Mouse (Mus musculus) embryonic facial prominence, embryonic 11.5 days (tissue): ENCODE measurements around the gene Jam3. TPM values are rescaled to one million over a fixed set of nuclear protein-coding genes. Genes with fewer than 3 reads are reported as not detected.
"Not testable (repeated sequence)": the region's sequence is repeated elsewhere in the genome, so short reads cannot be mapped to it uniquely, and the experiment has no call there.

Source experiments
- ATAC-seq: fragments of 200-750 bp; cut with Nextera tagmentation; replicated peaks from 2 replicates; pipeline ENCODE4 v1.8.0; 2017; ENCODE audit warnings: low read depth; ENCODE audit not compliant: insufficient number of reproducible peaks, low FRiP score, low TSS enrichment
- DNase-seq: peaks from one replicate; pipeline ENCODE4 v3.0.0-alpha.2; 2015; ENCODE audit warnings: low spot score
- H3K27ac ChIP-seq: fragments of 300-500 bp; sonication (generic); replicated peaks from 2 replicates; pipeline ENCODE4 v1.5.1; 2014; ENCODE audit warnings: mild to moderate bottlenecking, low read depth, low read length, control low read depth
- H3K27me3 ChIP-seq: fragments of 300-500 bp; sonication (generic); 2 replicates; pipeline ENCODE4 v1.6.1; 2014; ENCODE audit warnings: mild to moderate bottlenecking, low read length, moderate library complexity, mixed read lengths; ENCODE audit not compliant: control insufficient read depth, insufficient read depth
- H3K36me3 ChIP-seq: fragments of 300-500 bp; sonication (generic); replicated peaks from 2 replicates; pipeline ENCODE4 v1.6.1; 2014; ENCODE audit warnings: low read depth, mild to moderate bottlenecking, low read length, moderate library complexity, mixed read lengths; ENCODE audit not compliant: control insufficient read depth, insufficient read depth
- H3K4me1 ChIP-seq: fragments of 300-500 bp; sonication (generic); 2 replicates; pipeline ENCODE4 v1.6.1; 2014; ENCODE audit warnings: low read length, mixed read lengths; ENCODE audit not compliant: control insufficient read depth, insufficient read depth
- H3K4me2 ChIP-seq: fragments of 300-500 bp; sonication (generic); 2 replicates; pipeline ENCODE4 v1.6.1; 2014; ENCODE audit warnings: low read depth, mild to moderate bottlenecking, control low read depth, low read length, moderate library complexity
- H3K4me3 ChIP-seq: fragments of 300-500 bp; sonication (generic); 2 replicates; pipeline ENCODE4 v1.5.1; 2014; ENCODE audit warnings: low read depth, low read length, control low read depth
- H3K9ac ChIP-seq: fragments of 300-500 bp; sonication (generic); replicated peaks from 2 replicates; pipeline ENCODE4 v1.6.1; 2014; ENCODE audit warnings: mild to moderate bottlenecking, control low read depth, low read length
- H3K9me3 ChIP-seq: fragments of 300-500 bp; sonication (generic); replicated peaks from 2 replicates; pipeline ENCODE4 v1.6.1; 2016; ENCODE audit warnings: mild to moderate bottlenecking, low read length, inconsistent platforms, mixed read lengths; ENCODE audit not compliant: control insufficient read depth
- WGBS: fragments of 180-500 bp; shearing (Covaris S2); extraction: QIAGEN DNeasy Blood & Tissue Kit; methylation state at CpG from one replicate; pipeline ENCODE4 v1.1.7; 2014; 5-methylcytosine and 5-hydroxymethylcytosine counted together
- polyA plus RNA-seq: library from polyadenylated mRNA; unstranded; fragments of >200 nt; fragmentation: Nextera tagmentation; extraction: Ambion mirVana; gene quantifications from 2 replicates; pipeline ENCODE4 v1.2.1, GENCODE M21; 2014

Gene Jam3
- polyA plus RNA-seq, 1 experiment from 2014 or later: 124 TPM

DNA sequence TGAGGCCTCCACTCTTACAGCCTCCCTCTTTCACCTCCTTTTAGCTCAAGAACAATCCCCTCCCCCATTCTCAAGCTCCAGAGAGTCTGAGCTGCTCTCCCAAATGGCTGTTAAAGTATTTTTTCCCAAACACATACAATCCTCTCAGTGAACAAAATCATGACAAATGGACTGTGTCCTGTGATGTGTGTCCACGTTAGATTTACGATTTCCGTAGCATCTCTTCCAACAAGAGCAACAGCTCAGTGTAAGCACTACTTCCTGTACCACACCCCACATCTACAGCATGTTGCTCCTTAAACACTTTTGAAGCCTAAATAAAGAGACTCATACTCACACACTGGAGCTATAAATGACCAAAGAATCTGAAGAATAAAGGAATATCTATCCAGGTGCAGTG, 10.4 kb upstream of the Jam3 start:
- WGBS: 76% methylated on average over 3 of the region's 3 CpGs
- no peak overlapping the region for H3K27ac ChIP-seq
- H3K27me3 ChIP-seq: no peaks in the 10 kb centered on the region
- ATAC-seq (no peak), DNase-seq (no peak)
- no peak overlapping the region for H3K4me3 ChIP-seq
- H3K36me3 ChIP-seq: no peaks in the 10 kb centered on the region
- no peaks in the 10 kb centered on the region for H3K4me1 ChIP-seq
- H3K4me2 ChIP-seq: no peak overlapping the region
- no peak overlapping the region for H3K9ac ChIP-seq
- H3K9me3 ChIP-seq: no peaks in the 10 kb centered on the region

DNA sequence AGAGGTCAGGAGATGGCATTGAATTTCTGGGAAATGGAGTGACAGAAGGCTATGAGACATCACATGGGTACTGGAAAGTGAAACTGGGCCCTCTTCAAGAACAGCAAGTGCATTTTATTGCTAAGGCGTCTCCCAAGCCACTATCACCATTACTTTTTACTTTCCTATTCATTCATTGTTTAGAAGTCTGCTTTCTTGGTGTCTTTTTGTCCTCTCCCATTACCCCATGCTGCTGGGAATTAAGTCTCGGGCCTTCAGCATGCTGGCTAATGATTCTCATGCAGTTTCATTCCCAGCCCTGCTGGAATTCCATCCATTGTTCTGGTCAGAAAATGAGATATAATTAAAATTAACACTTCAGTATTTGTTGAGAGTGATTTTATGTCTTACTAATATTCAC, 9.7 kb upstream of the Jam3 start:
- Histone ChIP-seq H3K4me2 (no peak overlapping the region), H3K9me3 (no peaks in the 10 kb centered on the region), H3K36me3 (no peaks in the 10 kb centered on the region), H3K27ac (no peak overlapping the region), H3K4me1 (no peaks in the 10 kb centered on the region), H3K9ac (no peak overlapping the region), H3K27me3 (no peaks in the 10 kb centered on the region), H3K4me3 (no peak overlapping the region)
- ATAC-seq: no peak
- 43% methylated on average over 2 of the region's 2 CpGs for WGBS
- DNase-seq: no peak

DNA sequence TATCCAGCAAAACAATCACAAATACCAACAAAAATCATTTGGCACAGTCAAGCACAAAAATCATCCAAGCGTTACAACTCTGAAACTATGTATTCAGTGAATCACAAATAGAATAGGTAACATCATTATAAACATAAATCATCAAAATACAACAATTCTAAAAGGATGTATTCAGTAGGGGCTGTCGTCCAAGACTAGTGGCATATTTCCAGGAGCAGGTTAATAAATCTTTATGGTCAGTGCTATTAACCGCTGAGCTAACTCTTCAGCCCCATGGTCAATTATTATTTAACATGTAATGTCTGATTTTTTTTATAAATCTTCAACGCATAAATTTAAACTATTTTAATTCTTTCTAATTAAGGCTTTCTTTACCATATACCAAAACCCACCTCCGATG, 8.4 kb upstream of the Jam3 start:
- H3K9me3 ChIP-seq, H3K9ac ChIP-seq, H3K27me3 ChIP-seq, DNase-seq, H3K4me2 ChIP-seq, H3K27ac ChIP-seq, ATAC-seq, H3K36me3 ChIP-seq, H3K4me3 ChIP-seq, H3K4me1 ChIP-seq: not testable (repeated sequence)
- 92% methylated on average over 5 of the region's 5 CpGs for WGBS

DNA sequence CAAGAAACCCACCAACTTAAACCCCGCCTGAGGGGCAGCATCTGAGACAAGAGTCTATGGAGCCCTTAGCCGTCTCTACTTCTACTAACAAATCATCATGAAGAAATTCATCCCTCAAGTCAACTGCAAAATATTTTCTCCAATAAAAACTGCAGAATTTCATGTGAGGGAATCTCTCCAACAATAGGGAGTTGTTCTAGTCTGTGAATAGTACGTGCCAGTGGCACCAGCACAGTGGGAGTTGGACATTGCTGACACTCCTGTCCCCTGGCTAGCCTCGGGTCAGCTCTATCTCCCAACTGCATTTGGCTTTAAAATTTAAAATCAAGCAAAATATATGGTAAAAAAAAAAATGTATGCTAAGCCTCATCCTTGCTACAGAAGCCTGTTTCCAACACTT, 1.4 kb downstream of the Jam3 start:
- Histone ChIP-seq H3K9me3 (no peaks in the 10 kb centered on the region), H3K27ac (no peak overlapping the region), H3K9ac (peak overlapping the region; percentile 9; the same call in 1 of the 2 replicates), H3K4me2 (peak overlapping the region; percentile 63), H3K4me3 (peak overlapping the region; percentile 73), H3K36me3 (no peaks in the 10 kb centered on the region), H3K4me1 (no peaks in the 10 kb centered on the region), H3K27me3 (no peaks in the 10 kb centered on the region)
- DNase-seq (no peak), ATAC-seq (no peak)
- 57% methylated on average over 4 of the region's 4 CpGs for WGBS

DNA sequence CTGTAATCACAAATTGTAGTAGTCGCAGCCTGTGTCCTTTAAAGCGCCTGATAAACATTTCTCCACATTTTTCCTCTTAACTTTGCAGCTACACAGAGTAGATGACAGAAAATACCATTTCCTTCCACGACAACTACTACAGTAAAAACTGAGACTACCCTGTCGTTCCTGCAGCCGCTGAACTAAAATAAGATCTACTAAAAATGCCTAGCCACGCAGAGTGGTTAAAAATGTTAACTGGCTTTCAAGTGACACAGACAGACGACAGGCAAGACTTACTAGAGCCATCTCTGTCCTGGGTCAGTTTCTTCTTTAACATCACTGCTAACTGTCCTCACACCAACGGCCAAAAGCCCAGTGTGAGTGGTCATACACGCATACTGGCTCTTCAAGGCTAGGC, 5.4 kb downstream of the Jam3 start:
- H3K36me3 ChIP-seq: no peaks in the 10 kb centered on the region

DNA sequence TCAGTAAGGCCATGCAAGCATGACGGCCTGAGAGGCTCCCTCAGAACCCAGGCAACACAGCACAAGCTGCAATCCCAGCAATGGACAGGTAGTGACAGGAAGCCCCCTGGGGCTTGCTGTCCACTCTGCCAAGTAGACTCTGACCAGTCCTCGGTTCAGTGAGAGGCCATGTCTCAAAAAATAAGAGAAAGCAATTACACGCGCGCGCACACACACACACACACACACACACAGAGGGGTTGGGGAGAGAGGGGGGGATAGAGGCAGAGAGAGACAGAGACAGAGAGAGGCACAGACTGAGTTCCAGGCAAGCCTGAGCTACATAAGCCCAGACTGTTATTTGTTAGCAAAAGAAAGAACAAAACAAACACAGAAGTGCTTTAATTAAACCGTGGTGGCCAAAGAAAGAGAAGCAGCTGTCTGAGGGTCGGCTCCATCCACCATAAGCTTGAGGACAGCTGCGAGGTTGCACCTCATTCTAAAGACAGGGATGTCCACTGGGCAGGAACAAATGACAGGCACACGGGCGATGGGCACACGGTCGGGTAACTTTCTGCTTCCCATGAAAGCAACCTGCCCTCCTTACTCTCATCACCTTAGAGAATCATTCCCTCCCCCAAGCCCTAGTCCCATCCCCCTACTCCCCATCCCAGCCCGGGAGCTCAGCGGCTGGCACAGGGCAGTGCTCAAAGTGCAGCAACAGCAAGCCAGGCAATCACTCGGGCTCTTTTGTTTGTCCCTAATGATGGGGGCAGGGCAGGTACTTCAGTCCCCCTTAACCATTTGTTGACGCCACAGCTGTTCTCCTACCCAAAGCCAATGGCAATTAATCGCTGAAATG, 6.4 kb downstream of the Jam3 start:
- peak; percentile 64 for ATAC-seq
- no peak overlapping the region for H3K27ac ChIP-seq
- H3K36me3 ChIP-seq: no peaks in the 10 kb centered on the region
- no peaks in the 10 kb centered on the region for H3K27me3 ChIP-seq
- H3K4me3 ChIP-seq: no peak overlapping the region
- no peaks in the 10 kb centered on the region for H3K9me3 ChIP-seq
- H3K9ac ChIP-seq: no peak overlapping the region
- WGBS: 27% methylated on average over 18 of the region's 18 CpGs
- DNase-seq: peak; percentile 55
- no peaks in the 10 kb centered on the region for H3K4me1 ChIP-seq
- no peak overlapping the region for H3K4me2 ChIP-seq

More for the DNA sequence above, 5.4 kb downstream of the Jam3 start:
- no peaks in the 10 kb centered on the region for H3K9me3 ChIP-seq
- DNase-seq (no peak), ATAC-seq (no peak)
- no peak overlapping the region for H3K4me2 ChIP-seq
- no peak overlapping the region for H3K9ac ChIP-seq
- no peaks in the 10 kb centered on the region for H3K27me3 ChIP-seq
- WGBS: 52% methylated on average over 9 of the region's 9 CpGs
- no peak overlapping the region for H3K4me3 ChIP-seq
- H3K4me1 ChIP-seq: no peaks in the 10 kb centered on the region
- 0 out of 2 replicates have a peak overlapping the region, but pooled peaks have one; percentile 6 for H3K27ac ChIP-seq

DNA sequence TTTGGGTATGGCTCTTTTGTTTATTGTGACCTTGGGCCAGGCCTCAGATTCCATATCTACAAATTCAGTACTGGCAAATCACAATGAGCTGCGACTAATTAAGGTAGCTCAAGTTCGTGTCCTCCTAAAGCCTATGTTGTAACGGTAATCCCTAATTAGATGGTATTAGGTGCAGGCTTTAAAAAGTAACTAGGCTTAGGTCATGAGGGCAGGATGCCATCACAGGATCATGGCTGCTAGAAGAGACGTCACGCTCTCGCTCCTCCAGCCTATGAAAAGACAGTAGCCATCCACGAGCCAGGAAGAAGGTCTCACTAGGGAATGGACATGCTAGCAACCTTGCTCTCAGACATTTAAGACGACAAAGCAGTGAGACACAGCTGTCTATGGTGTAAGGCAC, 7.3 kb downstream of the Jam3 start:
- DNase-seq (no peak), ATAC-seq (no peak)
- Histone ChIP-seq H3K9me3 (no peaks in the 10 kb centered on the region), H3K36me3 (no peaks in the 10 kb centered on the region), H3K4me3 (no peak overlapping the region), H3K27me3 (no peaks in the 10 kb centered on the region), H3K4me2 (no peak overlapping the region), H3K9ac (no peak overlapping the region), H3K4me1 (no peaks in the 10 kb centered on the region), H3K27ac (no peak overlapping the region)
- 75% methylated on average over 8 of the region's 8 CpGs for WGBS

DNA sequence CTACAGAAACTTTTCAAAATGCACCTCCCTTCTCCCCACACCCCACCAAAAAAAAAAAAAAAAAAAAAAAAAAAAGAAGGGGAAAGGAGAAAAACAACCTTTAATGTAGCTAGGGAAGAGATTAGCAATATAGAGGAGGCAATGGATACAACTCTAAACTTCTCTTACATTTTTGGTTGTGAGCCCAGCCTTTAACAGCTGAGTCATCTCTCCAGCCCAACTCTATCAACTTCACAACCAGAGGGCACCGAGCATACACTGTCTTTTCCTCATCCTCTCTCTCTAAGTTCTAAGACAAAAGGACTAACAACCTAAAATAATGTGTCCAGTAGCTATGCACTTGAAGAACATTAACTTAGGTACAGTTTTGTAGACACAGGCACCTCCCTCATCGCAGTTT, 8.4 kb downstream of the Jam3 start:
- no peak overlapping the region for H3K4me2 ChIP-seq
- no peak for ATAC-seq
- no peaks in the 10 kb centered on the region for H3K4me1 ChIP-seq
- 93% methylated on average over 2 of the region's 2 CpGs for WGBS
- H3K27me3 ChIP-seq: no peaks in the 10 kb centered on the region
- DNase-seq: no peak
- H3K4me3 ChIP-seq: no peak overlapping the region
- no peaks in the 10 kb centered on the region for H3K9me3 ChIP-seq
- no peaks in the 10 kb centered on the region; the same call in 1 of the 2 replicates for H3K36me3 ChIP-seq
- no peak overlapping the region for H3K9ac ChIP-seq
- H3K27ac ChIP-seq: no peak overlapping the region
